Mouse (Mus musculus) liver, embryonic 16.5 days (tissue): ENCODE data around the gene Hhipl1. TPM values are rescaled to one million over a fixed set of nuclear protein-coding genes. Genes with fewer than 3 reads are reported as not detected.

ENCODE experiments used
- ATAC-seq: fragments of 200-750 bp; cut with Nextera tagmentation; 2 replicates; pipeline ENCODE4 v1.8.0; 2017; ENCODE audit warnings: low read depth, mild to moderate bottlenecking, moderate number of reproducible peaks, moderate library complexity
- H3K27ac ChIP-seq: fragments of 300-500 bp; sonication (generic); 2 replicates; pipeline ENCODE4 v1.5.1; 2014; ENCODE audit warnings: mild to moderate bottlenecking, low read length
- H3K27me3 ChIP-seq: fragments of 300-500 bp; sonication (generic); 2 replicates; pipeline ENCODE4 v1.6.1; 2014; ENCODE audit warnings: low read depth, low read length, mixed read lengths; ENCODE audit not compliant: control insufficient read depth, insufficient read depth
- H3K36me3 ChIP-seq: fragments of 300-500 bp; sonication (generic); 2 replicates; pipeline ENCODE4 v1.6.1; 2014; ENCODE audit warnings: mild to moderate bottlenecking; ENCODE audit not compliant: control insufficient read depth, insufficient read depth
- H3K4me1 ChIP-seq: fragments of 300-500 bp; sonication (generic); 2 replicates; pipeline ENCODE4 v1.6.1; 2014; ENCODE audit warnings: low read depth, low read length, mixed read lengths; ENCODE audit not compliant: control insufficient read depth
- H3K4me2 ChIP-seq: fragments of 300-500 bp; sonication (generic); 2 replicates; pipeline ENCODE4 v1.6.1; 2014; ENCODE audit warnings: low read depth, low read length, mixed read lengths
- H3K4me3 ChIP-seq: fragments of 300-500 bp; sonication (generic); 2 replicates; pipeline ENCODE4 v1.5.1; 2014; ENCODE audit warnings: low read depth, mild to moderate bottlenecking, low read length
- H3K9ac ChIP-seq: fragments of 300-500 bp; sonication (generic); 2 replicates; pipeline ENCODE4 v1.6.1; 2014; ENCODE audit warnings: low read depth, low read length
- H3K9me3 ChIP-seq: fragments of 300-500 bp; sonication (generic); replicated peaks from 2 replicates; pipeline ENCODE4 v1.6.1; 2016; ENCODE audit warnings: low read length; ENCODE audit not compliant: control insufficient read depth
- WGBS: fragments of 180-500 bp; shearing (Covaris S2); extraction: QIAGEN DNeasy Blood & Tissue Kit; methylation state at CpG from one replicate; pipeline ENCODE4 v1.1.7; 2014; ENCODE audit not compliant: insufficient replicate concordance; 5-methylcytosine and 5-hydroxymethylcytosine counted together
- polyA plus RNA-seq: library from polyadenylated mRNA; unstranded; fragments of >200 nt; fragmentation: Nextera tagmentation; extraction: Ambion mirVana; gene quantifications from 2 replicates; pipeline ENCODE4 v1.2.1, GENCODE M21; 2015

Gene Hhipl1
- polyA plus RNA-seq, 1 experiment from 2014 or later: 0.05 TPM

DNA sequence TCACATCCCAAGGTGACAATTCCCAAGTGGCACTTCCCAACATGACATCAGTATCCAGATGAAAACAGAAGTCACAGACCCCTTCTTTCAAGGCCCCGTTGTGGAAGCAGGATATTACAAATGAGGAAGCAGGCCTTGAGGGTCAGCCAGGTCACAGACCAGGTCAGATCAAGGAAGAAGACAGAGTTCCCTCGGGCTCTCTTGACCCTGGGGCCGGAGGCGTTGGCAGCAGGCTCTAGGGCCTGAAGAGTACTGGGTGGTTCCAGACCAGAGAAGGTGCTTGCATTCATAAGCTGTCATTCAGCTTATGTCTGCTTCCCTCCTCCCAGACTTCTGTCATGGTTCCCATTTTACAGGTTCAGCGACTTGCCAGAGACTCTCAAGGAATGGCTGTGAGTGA, 36.4 kb upstream of the Hhipl1 start:
- Histone ChIP-seq H3K4me1 (peaks cover 29% of the 10 kb centered on the region), H3K9ac (no peak overlapping the region), H3K27me3 (peaks cover 24% of the 10 kb centered on the region), H3K4me3 (no peak overlapping the region), H3K9me3 (no peaks in the 10 kb centered on the region), H3K36me3 (no peaks in the 10 kb centered on the region), H3K27ac (no peak overlapping the region), H3K4me2 (0 out of 2 replicates have a peak overlapping the region, but pooled peaks have one; percentile 0)
- 44% methylated on average over 5 of the region's 5 CpGs for WGBS
- ATAC-seq: no peak

DNA sequence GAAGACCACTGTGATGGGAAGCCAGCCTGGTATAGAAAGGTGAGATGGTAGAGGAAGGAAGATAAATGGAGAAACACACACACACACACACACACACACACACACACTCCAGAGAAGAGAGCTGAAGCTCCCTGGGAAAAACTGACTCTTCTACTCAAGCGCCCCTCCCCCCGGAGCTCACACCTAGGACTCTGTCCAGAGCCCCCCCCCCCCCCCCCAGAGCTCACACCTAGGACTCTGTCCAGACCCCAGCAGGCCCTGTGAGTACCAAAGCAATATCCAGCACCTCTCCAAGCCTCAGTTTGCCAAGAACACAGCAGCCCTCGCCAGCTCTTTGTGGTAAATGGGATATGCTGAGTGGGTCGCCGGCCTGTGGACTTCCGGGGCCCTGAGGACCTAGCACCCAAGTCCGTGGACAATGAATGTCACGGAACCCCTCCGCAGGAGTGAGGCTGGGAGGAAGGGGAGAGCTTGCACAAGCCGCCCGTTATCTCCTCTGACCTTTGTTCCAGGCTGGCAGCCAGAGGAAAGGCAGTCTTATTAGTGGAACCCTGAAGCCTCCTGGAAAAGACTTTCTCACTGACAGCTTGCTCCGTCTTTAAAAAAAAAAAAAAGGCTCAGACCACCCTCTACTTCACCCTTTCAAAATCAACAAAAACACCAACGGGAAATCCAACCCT, 35.7 kb upstream of the Hhipl1 start:
- Histone ChIP-seq H3K4me2 (peak overlapping the region; percentile 0), H3K9me3 (no peaks in the 10 kb centered on the region), H3K9ac (no peak overlapping the region), H3K27me3 (peaks cover 31% of the 10 kb centered on the region), H3K4me1 (peaks cover 31% of the 10 kb centered on the region), H3K36me3 (no peaks in the 10 kb centered on the region), H3K27ac (peak overlapping the region; percentile 53), H3K4me3 (no peak overlapping the region)
- ATAC-seq: no peak
- 43% methylated on average over 13 of the region's 13 CpGs for WGBS

DNA sequence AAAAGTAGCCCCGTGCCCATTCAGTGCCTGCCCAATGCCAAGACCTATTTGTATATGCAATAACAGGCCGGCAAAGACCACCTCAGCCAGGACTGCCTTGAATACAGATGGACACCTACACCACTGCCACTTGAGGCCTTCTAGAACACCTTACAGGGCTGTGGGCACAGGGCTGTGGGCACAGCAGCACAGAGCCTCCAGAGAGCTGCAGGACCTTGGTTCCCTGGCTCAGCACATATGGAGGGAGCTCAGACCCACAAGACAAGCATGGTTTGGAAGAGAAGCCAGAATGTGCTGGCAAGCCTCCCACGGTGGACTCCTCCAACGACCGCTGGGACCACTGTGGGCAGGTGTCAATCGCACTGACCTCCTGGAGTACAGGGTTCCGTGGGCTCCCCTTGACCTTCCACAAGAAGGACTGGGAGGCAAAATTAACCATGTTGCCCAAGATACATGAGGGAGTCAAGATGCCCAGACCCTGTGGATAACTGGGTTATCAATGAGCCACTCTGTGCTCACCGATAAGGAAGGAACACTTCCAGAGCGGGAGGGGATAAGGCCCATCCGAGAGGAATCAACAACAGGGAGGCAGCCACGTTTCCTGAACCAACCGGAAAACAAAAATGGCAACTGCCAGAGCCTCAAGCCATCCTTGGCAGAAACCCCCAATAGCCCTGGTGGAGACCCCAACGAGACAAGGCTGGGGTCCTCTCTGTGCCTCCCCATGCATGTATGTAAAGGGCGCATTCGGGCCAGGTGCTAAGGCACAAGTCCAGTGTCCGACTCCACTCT, 34.5 kb upstream of the Hhipl1 start:
- no peaks in the 10 kb centered on the region for H3K9me3 ChIP-seq
- peaks cover 43% of the 10 kb centered on the region for H3K27me3 ChIP-seq
- no peak for ATAC-seq
- no peak overlapping the region for H3K27ac ChIP-seq
- H3K9ac ChIP-seq: no peak overlapping the region
- 64% methylated on average over 16 of the region's 16 CpGs for WGBS
- no peak overlapping the region for H3K4me3 ChIP-seq
- H3K4me2 ChIP-seq: no peak overlapping the region
- no peaks in the 10 kb centered on the region for H3K36me3 ChIP-seq
- H3K4me1 ChIP-seq: peaks cover 23% of the 10 kb centered on the region

DNA sequence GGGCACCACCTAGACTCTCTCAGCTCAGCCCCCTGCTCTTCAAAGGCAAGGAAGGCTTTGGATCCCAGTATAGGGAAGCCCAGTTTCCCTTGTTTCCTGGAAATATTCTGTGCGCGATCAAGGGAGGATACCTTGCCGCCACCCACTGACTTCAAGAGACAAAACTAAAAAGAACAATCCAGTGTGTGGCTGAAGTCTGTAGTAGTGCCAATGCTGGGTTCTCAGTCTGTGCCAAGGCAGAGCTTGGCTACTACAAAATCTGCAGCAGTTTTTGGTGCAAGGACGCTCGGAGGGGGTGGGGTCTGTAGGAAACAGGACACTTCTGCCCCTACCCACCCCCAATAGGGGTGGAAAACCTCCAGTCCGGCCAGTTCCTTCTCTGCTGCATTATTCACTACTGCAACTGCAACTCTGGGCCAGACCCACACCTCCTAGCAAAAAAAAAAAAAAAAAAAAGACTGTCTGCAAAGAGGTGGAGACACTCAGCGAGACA, 33.9 kb upstream of the Hhipl1 start:
- Histone ChIP-seq H3K4me3 (peak overlapping the region; percentile 20; the same call in 1 of the 2 replicates), H3K9ac (no peak overlapping the region), H3K36me3 (no peaks in the 10 kb centered on the region), H3K27me3 (peaks cover 49% of the 10 kb centered on the region), H3K9me3 (no peaks in the 10 kb centered on the region), H3K4me2 (peak overlapping the region; percentile 46), H3K4me1 (peaks cover 18% of the 10 kb centered on the region), H3K27ac (no peak overlapping the region)
- 49% methylated on average over 7 of the region's 7 CpGs for WGBS
- no peak for ATAC-seq

DNA sequence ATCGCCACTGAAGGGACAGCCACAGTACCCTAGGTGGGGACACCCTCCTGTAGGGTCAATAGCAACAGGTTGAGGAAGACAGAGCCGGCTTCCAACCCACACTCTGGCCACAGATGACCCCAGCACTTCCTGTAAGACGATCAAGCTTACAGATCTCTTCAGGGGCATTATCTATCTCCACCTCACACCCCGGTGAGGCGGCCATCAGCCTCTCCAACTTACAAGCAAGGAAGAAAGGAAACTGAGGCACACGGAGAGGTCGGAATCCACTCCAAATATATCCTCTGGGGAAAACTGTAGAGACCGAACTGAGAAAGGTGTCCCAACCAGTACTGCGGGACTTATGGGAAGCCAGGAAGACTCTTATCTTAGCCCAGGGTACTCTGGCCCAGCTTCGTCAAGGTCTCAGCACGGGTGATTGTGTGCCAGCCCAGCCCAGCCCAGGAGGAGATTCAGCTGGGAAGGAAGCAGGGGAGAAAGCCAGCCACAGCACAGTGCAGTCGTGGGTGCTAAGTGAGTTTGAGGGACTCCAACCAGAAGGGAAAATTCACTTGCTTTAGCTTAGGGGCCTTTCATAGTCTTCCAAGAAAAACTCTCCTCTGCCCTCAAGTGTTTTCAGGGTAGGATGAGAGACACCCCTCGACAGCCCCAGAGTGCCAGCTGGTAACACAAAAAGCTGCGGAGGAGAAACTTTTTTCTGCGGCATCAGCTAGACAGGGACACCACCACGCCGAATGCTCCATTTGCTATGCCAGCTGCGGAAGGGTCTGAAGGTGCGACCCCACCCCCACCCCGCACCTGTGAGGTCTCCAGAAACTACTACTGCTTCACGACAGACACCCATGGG, 32.4 kb upstream of the Hhipl1 start:
- Histone ChIP-seq H3K4me1 (peaks cover 14% of the 10 kb centered on the region), H3K4me3 (peak overlapping the region; percentile 68), H3K9ac (peak overlapping the region; percentile 18; the same call in 1 of the 2 replicates), H3K9me3 (no peaks in the 10 kb centered on the region), H3K4me2 (peak overlapping the region; percentile 87), H3K36me3 (no peaks in the 10 kb centered on the region), H3K27ac (peak overlapping the region; percentile 30; the same call in 1 of the 2 replicates), H3K27me3 (peaks cover 57% of the 10 kb centered on the region)
- no peak for ATAC-seq
- WGBS: 2% methylated on average over 21 of the region's 21 CpGs

DNA sequence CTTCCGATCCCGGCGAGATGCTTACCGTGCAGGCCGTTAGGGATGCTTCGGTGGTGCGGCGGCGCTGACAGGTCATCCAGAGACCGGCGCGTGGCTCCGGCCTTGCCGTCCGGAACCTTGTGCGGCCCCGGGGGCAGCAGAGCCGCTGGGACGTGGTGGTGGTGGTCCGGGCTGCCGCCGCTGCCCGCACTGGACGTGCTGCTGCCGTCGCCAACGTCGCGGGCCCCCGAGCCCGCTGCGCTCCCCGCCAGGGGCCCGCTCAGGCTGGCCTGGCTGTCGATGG, 31.8 kb upstream of the Hhipl1 start:
- Histone ChIP-seq H3K27ac (no peak overlapping the region), H3K4me3 (peak overlapping the region; percentile 68), H3K36me3 (no peaks in the 10 kb centered on the region), H3K27me3 (peaks cover 57% of the 10 kb centered on the region), H3K4me1 (peaks cover 12% of the 10 kb centered on the region), H3K9ac (peak overlapping the region; percentile 50), H3K9me3 (no peaks in the 10 kb centered on the region), H3K4me2 (peak overlapping the region; percentile 87)
- ATAC-seq: no peak
- 2% methylated on average over 25 of the region's 35 CpGs for WGBS

DNA sequence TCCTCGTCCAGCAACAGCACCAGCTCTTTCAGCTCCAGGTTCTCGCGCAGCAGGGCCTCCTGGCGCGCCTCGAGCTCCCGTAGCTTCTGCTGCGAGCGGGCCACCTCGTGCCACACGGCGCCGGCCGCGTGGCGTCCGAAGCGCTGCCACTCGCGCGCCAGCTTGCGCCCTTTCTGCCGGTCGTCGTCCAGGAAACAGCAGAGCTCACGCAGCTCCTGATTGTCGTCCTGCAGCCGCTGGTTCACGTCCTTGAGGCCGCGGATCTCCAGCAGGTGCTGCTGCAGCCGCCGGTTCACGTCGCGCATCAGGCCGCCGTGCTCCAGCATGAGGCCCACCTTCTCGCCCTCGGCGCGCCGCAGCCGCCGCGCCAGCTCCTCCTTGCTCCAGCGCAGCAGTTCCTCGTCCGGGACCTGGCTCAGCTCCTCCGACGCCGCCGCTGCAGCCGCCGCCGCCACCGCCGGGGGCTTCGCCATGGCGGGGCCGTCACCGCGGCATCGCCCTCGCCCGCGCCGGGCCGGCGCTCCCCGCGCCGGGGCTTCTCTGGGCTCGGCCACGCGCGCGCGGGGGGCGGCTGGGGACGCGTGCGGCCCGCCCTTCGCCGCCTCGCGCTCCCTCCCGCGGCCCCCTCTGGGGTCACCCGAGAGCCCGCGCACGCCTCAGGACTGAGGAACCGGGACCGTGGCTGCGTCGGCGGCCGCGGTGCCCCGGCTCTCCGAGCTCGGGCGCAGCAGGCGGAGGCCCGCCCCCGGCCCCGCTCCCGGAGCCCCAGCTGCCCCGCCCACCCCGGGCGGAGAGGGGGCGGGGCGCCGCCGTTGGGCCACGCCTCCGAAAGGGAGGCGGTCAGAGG, 31.2 kb upstream of the Hhipl1 start, which contains the start of gene Ccdc85c:
Gene Ccdc85c, minus strand, starts transcription at position 765 of the 847 bp plus-strand sequence.
- H3K4me1 ChIP-seq: peaks cover 11% of the 10 kb centered on the region
- WGBS: under 1% methylated on average over 82 of the region's 120 CpGs
- no peaks in the 10 kb centered on the region for H3K36me3 ChIP-seq
- no peaks in the 10 kb centered on the region for H3K9me3 ChIP-seq
- H3K9ac ChIP-seq: peak within 1 kb of the TSS; percentile 52
- peak within 1 kb of the TSS; percentile 68 for H3K4me3 ChIP-seq
- ATAC-seq: no peak
- no peak within 1 kb of the TSS; the same call in 1 of the 2 replicates for H3K27ac ChIP-seq
- peaks cover 57% of the 10 kb centered on the region for H3K27me3 ChIP-seq
- H3K4me2 ChIP-seq: peak within 1 kb of the TSS; percentile 87

DNA sequence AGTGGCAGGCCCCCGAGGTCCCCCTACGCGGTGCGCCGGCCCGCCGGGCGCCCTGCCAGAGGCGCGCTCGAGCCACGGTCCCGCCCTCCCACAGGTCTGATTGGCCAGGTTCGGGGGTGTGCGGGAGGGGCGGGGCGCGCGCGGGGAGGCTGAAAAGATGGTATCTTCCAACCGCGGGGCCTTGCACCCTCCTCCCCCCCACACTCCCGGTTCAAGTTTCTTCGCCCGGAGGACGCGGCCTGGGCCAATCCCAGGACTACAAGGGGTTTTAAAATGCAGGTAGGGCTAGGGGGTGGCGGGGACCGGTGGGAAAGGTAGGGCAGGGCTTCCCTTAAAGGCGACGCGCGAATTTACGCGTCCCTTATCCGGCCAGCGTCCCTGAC, 30.6 kb upstream of the Hhipl1 start:
- Histone ChIP-seq H3K9me3 (no peaks in the 10 kb centered on the region), H3K27ac (no peak overlapping the region; the same call in 1 of the 2 replicates), H3K36me3 (no peaks in the 10 kb centered on the region), H3K4me2 (peak overlapping the region; percentile 87), H3K9ac (peak overlapping the region; percentile 52), H3K4me3 (peak overlapping the region; percentile 68), H3K4me1 (peaks cover 11% of the 10 kb centered on the region), H3K27me3 (peaks cover 57% of the 10 kb centered on the region)
- 2% methylated on average over 36 of the region's 37 CpGs for WGBS
- peak; percentile 96 for ATAC-seq
